Mouse (Mus musculus) olfactory bulb, adult 2 months (tissue): ENCODE data around the gene Fam129b. TPM values are rescaled to one million over a fixed set of nuclear protein-coding genes. Genes with fewer than 3 reads are reported as not detected.
A peak's percentile ranks its signal among the peaks of the same experiment; 100 is the strongest.

Experiments
- H3K27ac ChIP-seq: fragments of 200-500 bp; 2 replicates; pipeline ENCODE4 v1.5.1; 2012; ENCODE audit warnings: low read depth, low read length; ENCODE audit not compliant: insufficient read depth
- H3K4me1 ChIP-seq: fragments of 200-500 bp; 2 replicates; pipeline ENCODE4 v1.6.1; 2012; ENCODE audit warnings: low read length; ENCODE audit not compliant: control insufficient read depth, insufficient read depth
- H3K4me3 ChIP-seq: fragments of 200-500 bp; 2 replicates; pipeline ENCODE4 v1.5.1; 2012; ENCODE audit warnings: mild to moderate bottlenecking, low read depth, low read length, moderate library complexity; ENCODE audit not compliant: insufficient read depth
- CTCF ChIP-seq: fragments of 200-500 bp; IDR thresholded peaks from 2 replicates; pipeline ENCODE4 v1.5.1; 2012; ENCODE audit warnings: low read depth, mild to moderate bottlenecking, low read length, moderate library complexity; ENCODE audit not compliant: insufficient read depth
- POLR2A ChIP-seq: fragments of 200-500 bp; IDR thresholded peaks from 2 replicates; pipeline ENCODE4 v1.6.1; 2012; ENCODE audit warnings: mild to moderate bottlenecking, low read depth, low read length, moderate library complexity; ENCODE audit not compliant: insufficient read depth
- WGBS: fragments of 180-500 bp; shearing (Covaris S2); methylation state at CpG from one replicate; pipeline ENCODE4 v1.1.7; 2018; 5-methylcytosine and 5-hydroxymethylcytosine counted together
- polyA plus RNA-seq: library from polyadenylated mRNA; stranded (reverse); fragments of >200 nt; gene quantifications from 2 replicates; pipeline ENCODE4 v1.2.4, GENCODE M21; 2012; ENCODE audit warnings: low replicate concordance; ENCODE audit not compliant: missing spikeins, insufficient read depth, insufficient read length

Fam129b gene
- polyA plus RNA-seq, 1 experiment = not detected

DNA sequence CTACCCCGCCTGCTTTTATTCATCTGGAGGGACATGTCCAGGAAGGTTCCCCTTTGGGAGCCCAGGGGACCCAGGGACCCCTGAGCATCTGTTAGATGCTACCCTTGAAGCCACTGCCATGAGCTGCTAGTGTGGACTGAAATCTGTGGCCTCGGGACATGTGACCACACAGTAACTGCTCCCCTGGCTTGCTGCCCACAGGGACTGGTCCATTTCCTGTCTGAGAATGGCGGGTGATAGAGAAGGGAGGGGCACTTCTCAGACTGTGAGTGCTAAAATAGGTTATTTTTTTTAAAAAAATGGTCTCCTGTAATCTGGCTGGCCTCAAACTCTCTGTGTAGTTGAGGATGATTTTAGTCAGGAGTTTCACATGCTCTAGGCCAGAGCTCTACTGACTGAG, 5.8 kb downstream of the Fam129b start:
- TF ChIP-seq CTCF (no peak), POLR2A (no peak)
- WGBS = 50% methylated on average over 3 of the region's 3 CpGs
- peak overlapping the region; percentile 70 for H3K27ac ChIP-seq
- no peak overlapping the region for H3K4me3 ChIP-seq
- H3K4me1 ChIP-seq = peaks cover 73% of the 10 kb centered on the region

DNA sequence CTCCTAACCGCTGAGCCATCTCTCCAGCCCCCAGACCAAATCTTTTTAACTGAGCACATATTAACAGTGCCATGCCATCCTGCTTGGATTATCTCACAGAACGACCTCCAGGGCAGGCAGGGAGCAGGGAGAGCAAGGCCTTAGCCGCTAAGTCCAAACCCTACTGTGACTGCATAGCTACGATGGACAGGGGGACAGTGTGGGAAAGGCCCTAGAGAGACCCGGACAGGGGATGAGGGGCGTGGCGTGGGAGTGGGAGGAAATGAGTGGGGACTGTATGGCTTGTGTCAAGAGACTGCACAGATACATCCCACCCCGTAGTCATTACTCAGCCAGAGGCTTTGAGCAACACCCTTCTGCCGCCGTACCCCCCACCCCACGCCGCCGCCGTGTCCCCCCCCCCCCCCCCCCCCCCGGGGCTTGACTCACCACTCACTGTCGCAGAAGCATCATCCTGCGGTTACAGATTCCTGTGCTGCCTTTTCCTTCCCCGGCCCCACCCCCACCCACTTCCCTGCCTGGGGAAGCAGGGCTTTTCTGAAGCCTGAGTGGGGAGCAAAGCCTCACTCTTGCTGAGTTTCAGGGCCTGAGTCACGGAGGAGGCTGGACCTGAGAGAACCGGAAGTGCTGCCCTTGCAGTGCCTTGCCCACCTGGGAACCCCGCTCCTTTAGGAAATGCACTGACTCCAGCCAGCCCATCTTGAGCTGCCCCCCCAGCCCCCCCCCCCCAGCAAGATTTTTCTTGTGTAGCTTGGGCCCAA, 6.5 kb downstream of the Fam129b start:
- Histone ChIP-seq H3K27ac (peak overlapping the region; percentile 70), H3K4me1 (peaks cover 68% of the 10 kb centered on the region), H3K4me3 (no peak overlapping the region)
- TF ChIP-seq POLR2A (no peak), CTCF (no peak)
- 27% methylated on average over 15 of the region's 21 CpGs for WGBS

DNA sequence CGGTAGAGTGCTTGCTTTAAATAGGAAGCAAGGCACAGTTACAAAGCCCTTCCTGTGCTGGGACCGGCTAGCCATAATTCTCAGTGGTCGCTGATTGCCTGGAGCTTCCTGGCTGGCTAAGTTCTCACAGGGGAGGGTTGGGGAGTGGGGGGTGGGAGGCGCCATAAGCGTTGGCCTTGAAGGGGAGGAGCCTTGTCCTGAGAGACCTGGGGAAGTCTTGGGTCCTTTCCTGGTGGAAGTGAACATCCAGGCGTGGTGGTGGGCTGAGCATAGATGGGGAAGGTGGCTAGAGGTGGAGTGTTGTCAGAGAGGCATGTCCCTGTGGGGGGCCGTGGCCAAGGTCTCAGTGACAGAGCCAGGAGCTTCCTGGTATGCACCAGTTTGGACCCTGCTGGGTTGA, 8.8 kb downstream of the Fam129b start:
- Histone ChIP-seq H3K4me1 (peaks cover 60% of the 10 kb centered on the region), H3K4me3 (no peak overlapping the region), H3K27ac (no peak overlapping the region)
- WGBS = 47% methylated on average over 7 of the region's 7 CpGs
- no peak for TF ChIP-seq CTCF
- TF ChIP-seq POLR2A = no peak

DNA sequence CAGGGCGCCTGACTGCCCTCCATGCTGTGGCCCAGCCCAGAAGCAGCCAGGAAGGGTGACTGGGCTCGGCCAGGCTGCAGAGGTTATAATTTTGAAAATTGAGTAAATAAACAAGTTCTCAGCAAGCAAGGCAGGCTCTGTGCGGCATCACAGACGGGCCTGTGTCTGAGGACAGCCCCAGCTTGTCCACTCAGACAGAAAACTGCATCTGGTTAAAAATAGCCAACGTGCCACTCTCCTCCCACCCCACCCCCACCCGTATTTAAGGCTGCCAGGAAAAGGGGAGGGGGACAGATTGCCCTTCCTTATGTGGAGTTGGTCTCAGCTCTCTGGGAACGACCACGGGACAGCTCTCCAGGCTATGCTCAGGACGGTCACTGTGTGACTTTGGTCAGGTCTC, 12.1 kb downstream of the Fam129b start:
- Histone ChIP-seq H3K4me1 (peaks cover 43% of the 10 kb centered on the region), H3K27ac (no peak overlapping the region), H3K4me3 (no peak overlapping the region)
- WGBS = 33% methylated on average over 9 of the region's 9 CpGs
- TF ChIP-seq POLR2A (no peak), CTCF (no peak)

DNA sequence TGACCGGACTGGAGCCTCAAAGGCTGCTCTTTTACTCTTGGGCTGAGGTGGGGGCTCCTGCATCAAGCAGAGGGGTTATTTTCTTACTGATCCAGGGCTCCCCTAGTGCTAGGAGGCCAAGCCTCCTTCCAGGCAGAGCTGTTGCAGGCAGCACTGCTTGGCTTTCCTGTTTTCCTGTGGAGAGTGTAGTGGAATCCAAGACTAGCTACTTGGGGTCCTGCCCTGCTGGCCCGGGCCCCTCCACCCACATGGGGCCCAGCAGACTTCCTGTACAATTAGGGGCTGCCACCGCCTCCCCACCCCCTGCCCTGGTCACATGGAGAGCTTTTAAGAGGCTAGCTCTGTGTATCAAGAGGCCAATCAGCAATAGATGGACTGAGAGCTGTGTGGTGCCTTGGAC, 12.6 kb downstream of the Fam129b start:
- TF ChIP-seq POLR2A = no peak
- no peak for TF ChIP-seq CTCF
- no peak overlapping the region for H3K27ac ChIP-seq
- no peak overlapping the region for H3K4me3 ChIP-seq
- H3K4me1 ChIP-seq = peaks cover 39% of the 10 kb centered on the region
- 44% methylated on average over 3 of the region's 3 CpGs for WGBS

DNA sequence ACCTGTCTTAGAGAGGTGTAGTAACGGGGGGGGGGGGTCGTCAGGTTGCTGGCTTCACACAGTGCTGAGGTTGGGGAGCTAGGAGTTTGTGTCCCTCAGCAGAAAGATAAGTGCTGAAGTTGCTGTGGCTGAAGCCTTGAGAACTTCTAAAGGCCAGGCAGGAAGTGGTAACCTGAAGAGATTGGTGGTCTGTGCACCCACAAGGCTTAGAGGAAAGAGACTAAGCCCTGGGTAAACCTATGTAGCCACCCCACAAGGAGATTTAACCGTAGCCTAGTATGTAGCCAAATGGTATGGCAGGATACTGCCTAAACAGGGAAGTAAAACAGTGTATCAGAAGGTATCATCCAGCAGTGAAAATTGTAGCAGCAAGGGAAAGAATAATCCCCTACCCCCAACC, 14.4 kb downstream of the Fam129b start:
- Histone ChIP-seq H3K27ac (no peak overlapping the region), H3K4me1 (peaks cover 41% of the 10 kb centered on the region), H3K4me3 (no peak overlapping the region)
- WGBS = 79% methylated on average over 3 of the region's 3 CpGs
- no peak for TF ChIP-seq CTCF
- no peak for TF ChIP-seq POLR2A

DNA sequence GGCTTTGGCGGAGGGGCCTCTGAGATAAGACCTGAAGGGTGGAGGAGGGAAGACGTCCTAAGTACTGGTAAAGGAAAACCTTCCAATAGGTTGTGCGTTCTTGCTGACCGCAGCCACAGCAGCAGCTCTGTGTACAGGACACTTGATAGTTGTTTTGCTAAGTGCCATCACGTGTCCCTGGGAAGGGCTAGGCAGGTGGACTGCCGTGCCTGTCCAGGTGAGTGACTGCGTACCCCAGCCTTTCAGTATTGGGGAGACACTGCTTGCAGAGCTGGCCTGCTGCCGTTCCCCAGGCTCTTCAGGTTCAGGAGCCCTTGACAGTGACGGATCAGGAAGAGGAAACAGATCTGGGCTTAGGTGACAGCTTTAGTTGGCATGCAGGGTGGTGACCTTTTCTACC, 15.4 kb downstream of the Fam129b start:
- Histone ChIP-seq H3K4me3 (no peak overlapping the region), H3K4me1 (peaks cover 46% of the 10 kb centered on the region), H3K27ac (no peak overlapping the region)
- 89% methylated on average over 9 of the region's 9 CpGs for WGBS
- TF ChIP-seq CTCF (no peak), POLR2A (no peak)

DNA sequence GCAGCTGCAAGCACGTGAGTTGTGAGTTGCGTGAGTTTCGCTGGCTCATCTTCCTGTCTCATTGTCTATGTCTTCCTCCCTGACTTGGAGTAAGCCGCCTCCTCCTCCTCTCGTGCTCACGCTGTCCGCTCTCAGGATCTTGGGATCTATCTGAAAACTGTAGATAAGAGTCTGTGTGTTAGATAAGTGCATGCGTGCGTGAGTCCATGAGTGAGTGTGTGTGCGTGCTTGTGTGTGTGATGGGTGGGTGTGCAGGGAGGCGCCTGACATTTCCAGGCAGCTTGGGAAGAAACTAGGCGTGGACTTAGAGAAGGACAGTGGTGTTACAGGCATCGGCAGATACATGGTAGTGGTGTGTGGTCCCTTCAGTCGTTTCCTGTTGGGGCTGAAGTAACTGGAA, 16.6 kb downstream of the Fam129b start:
- H3K4me1 ChIP-seq = peaks cover 54% of the 10 kb centered on the region
- TF ChIP-seq CTCF (no peak), POLR2A (no peak)
- H3K27ac ChIP-seq = no peak overlapping the region
- H3K4me3 ChIP-seq = no peak overlapping the region
- 65% methylated on average over 14 of the region's 14 CpGs for WGBS

DNA sequence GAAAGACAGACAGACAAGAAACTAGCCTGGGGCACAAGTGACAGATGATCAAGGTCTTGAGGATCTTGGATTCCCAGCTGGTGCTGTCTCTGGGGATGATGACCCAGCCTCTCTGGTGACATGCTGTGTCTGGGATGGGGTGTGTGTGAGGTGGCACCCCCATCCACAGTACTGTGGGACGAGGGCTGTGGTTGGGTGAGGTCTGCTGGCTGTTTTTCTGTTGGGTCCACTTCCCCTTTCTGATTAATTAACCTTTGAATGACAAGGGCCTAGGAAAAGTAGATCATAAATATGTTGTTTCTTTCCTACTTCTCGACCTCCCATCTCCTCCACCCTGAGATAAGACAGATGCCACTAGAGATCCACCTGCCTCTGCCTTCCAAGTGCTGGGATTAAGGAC, 18.2 kb downstream of the Fam129b start:
- Histone ChIP-seq H3K4me1 (peaks cover 57% of the 10 kb centered on the region), H3K27ac (no peak overlapping the region), H3K4me3 (no peak overlapping the region)
- 85% methylated on average over 2 of the region's 2 CpGs for WGBS
- TF ChIP-seq POLR2A (no peak), CTCF (no peak)

DNA sequence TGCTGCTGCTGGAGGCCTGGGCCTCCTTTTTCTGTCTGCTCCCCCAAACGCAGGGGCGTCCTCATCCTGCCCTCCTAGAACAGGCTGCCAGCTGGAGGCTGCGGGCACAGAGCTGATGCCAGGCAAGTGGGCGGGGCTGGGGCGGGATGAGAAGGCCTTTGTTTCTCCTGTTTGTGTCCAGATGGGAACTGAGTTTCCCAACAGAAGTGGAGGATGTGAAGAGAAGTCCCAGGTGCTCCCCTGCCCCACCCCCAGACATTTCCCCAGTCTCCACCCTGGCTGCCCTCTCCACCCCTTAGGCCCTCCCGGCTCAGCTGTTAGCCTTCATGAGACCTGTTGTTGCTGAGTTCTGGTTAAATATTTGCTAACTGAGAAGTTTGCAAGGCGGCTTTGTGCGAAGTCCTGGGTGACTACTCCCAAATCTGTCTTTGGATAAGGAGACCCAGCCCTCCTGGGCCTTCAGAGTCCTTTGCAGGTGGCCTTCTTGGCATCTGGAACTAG, 19.7 kb downstream of the Fam129b start:
- 16% methylated on average over 6 of the region's 8 CpGs for WGBS
- Histone ChIP-seq H3K27ac (peak overlapping the region; percentile 95), H3K4me3 (no peak overlapping the region), H3K4me1 (peaks cover 57% of the 10 kb centered on the region)
- TF ChIP-seq CTCF = no peak
- no peak for TF ChIP-seq POLR2A
